Mouse (Mus musculus): ENCODE measurements at regions not wholly inside any gene's neighbourhood (a gene's known extent, or its start where the extent isn't known, plus 50 kb on each side); places are given as distances from the start of the nearest gene placed in this dataset.

DNA sequence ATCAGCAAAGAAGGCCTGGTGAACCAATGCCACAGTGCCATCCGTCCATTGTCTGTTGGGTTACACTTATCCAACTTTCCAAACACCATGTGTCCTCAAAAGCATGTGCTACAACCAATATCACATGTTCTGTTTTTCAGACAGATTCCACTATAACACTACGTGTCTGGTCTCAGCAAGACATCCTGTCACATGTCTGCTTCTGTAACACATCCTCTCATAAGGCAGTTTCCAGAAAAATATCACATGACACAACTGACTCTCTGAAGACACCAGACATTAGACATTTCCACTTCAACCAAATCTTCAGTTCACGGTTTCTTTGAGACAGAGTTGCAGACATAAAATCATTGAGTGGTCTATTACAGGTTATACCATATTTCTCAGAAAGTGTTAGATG lies 1381.3 kb upstream of the Sel1l start:
- TF ChIP-seq USF1 (IDR thresholded peaks at IDR 0.05; ENCODE audit: low read depth) (no peak), CTCF (IDR thresholded peaks at IDR 0.05; ENCODE audit: control insufficient read depth, insufficient read depth, insufficient read length) (no peak), MAX (IDR thresholded peaks at IDR 0.05) (no peak), MYOG (IDR thresholded peaks at IDR 0.05; ENCODE audit: control insufficient read depth, extremely low read depth, insufficient read length) (no peak), CEBPB (IDR thresholded peaks at IDR 0.05; ENCODE audit: low read depth) (no peak)

Measured in C2C12 (cell line).